Mouse (Mus musculus) brain, embryonic 14.5 days (tissue): ENCODE data around the gene C2cd2l. TPM values are rescaled to one million over a fixed set of nuclear protein-coding genes. Genes with fewer than 3 reads are reported as not detected.
"Not testable (repeated sequence)": the region's sequence is repeated elsewhere in the genome, so short reads cannot be mapped to it uniquely, and the experiment has no call there.

Experiments used
- DNase-seq: peaks from one replicate; pipeline ENCODE4 v3.0.0-alpha.2; 2011; ENCODE audit warnings: low read depth
- CTCF ChIP-seq: fragments of 200-500 bp; IDR thresholded peaks from 2 replicates; pipeline ENCODE4 v1.5.1; 2012; ENCODE audit warnings: inconsistent platforms, mild to moderate bottlenecking, moderate library complexity, borderline replicate concordance; ENCODE audit not compliant: insufficient read depth, insufficient read length; ENCODE audit errors: extremely low read depth
- POLR2A ChIP-seq: fragments of 200-500 bp; IDR thresholded peaks from 2 replicates; pipeline ENCODE4 v1.6.1; 2012; ENCODE audit warnings: mild to moderate bottlenecking, inconsistent platforms, borderline replicate concordance; ENCODE audit not compliant: poor library complexity, insufficient read depth, insufficient read length, severe bottlenecking; ENCODE audit errors: extremely low read depth
- polyA plus RNA-seq: library from polyadenylated mRNA; depleted of rRNA; stranded (reverse); fragments of >200 nt; gene quantifications from 2 replicates; pipeline ENCODE4 v1.2.3, GENCODE M21; 2012

Gene C2cd2l
- polyA plus RNA-seq, 1 experiment, result 62.1 TPM

- TF ChIP-seq POLR2A, result 0 out of 2 replicates have a peak, but pooled peaks have one; percentile 12
- TF ChIP-seq CTCF, result no peak
- peak; percentile 97 for DNase-seq
Observed at GRCm38 (mm10) chr9:44343781-44344421, 23.8 kb upstream of the C2cd2l start, which contains the start of gene Hmbs. TSS of gene Hmbs (minus strand) at chr9:44344228.

- peak; percentile 5 for DNase-seq
- TF ChIP-seq CTCF (no peak), POLR2A (no peak)
Observed at GRCm38 (mm10) chr9:44343290-44343689, 23.2 kb upstream of the C2cd2l start.

- DNase-seq, result no peak
- TF ChIP-seq POLR2A (no peak), CTCF (no peak)
Observed at GRCm38 (mm10) chr9:44342605-44343004, 22.5 kb upstream of the C2cd2l start.

- no peak for DNase-seq
- TF ChIP-seq CTCF, result no peak
- TF ChIP-seq POLR2A, result no peak
Observed at GRCm38 (mm10) chr9:44342173-44342572, 22.1 kb upstream of the C2cd2l start.

GRCm38 (mm10) chr9:44341487-44341886, 21.4 kb upstream of the C2cd2l start:
- no peak for TF ChIP-seq POLR2A
- no peak for TF ChIP-seq CTCF
- no peak for DNase-seq

- TF ChIP-seq POLR2A (no peak), CTCF (no peak)
Observed at GRCm38 (mm10) chr9:44338574-44338973, 18.5 kb upstream of the C2cd2l start.

GRCm38 (mm10) chr9:44337436-44338169, 17.5 kb upstream of the C2cd2l start:
- TF ChIP-seq POLR2A, result no peak
- TF ChIP-seq CTCF, result no peak
- DNase-seq, result no peak

More at GRCm38 (mm10) chr9:44338574-44338973, 18.5 kb upstream of the C2cd2l start:
- no peak for DNase-seq

- TF ChIP-seq POLR2A, result no peak
- TF ChIP-seq CTCF, result no peak
- DNase-seq, result no peak
Observed at GRCm38 (mm10) chr9:44336964-44337363, 16.9 kb upstream of the C2cd2l start.

- DNase-seq, result not testable (repeated sequence)
Observed at GRCm38 (mm10) chr9:44336513-44336912, 16.4 kb upstream of the C2cd2l start.

- DNase-seq, result no peak
- no peak for TF ChIP-seq POLR2A
Observed at GRCm38 (mm10) chr9:44336093-44336406, 16.0 kb upstream of the C2cd2l start.

GRCm38 (mm10) chr9:44335331-44336092, 15.4 kb upstream of the C2cd2l start:
- TF ChIP-seq CTCF (no peak), POLR2A (no peak)
- DNase-seq, result peak; percentile 43

GRCm38 (mm10) chr9:44334396-44335330, 14.6 kb upstream of the C2cd2l start, which contains the start of gene H2afx:
TSS of gene H2afx (plus strand) at chr9:44334694.
- TF ChIP-seq CTCF, result no peak
- peak; percentile 99 for TF ChIP-seq POLR2A
- peak; percentile 100 for DNase-seq
